Mouse (Mus musculus): ENCODE measurements around the gene Pld1.

Pld1 gene

DNA sequence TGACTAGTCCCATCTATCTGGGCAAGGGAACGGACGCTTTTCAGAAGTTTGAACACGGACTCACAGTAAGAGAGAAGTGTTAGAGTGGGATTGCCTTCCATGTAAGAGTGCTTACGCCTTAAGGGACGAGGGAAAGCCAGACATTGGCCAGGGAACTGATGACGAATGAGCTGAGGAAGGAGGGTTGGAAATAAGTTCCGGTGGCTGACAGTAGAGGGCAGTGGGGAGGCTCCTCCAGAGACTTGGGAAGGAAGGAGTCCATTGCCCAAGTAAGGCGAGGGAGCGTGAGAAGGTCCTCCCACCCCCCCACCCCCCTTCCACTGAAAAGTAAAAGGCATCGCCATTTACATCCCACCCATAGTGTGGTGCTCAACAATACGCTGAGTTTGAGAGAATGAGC is 69.2 kb downstream of the Pld1 start:
- TF ChIP-seq GATA4 (IDR thresholded peaks at IDR 0.05; ENCODE audit: insufficient replicate concordance, low read length) = no peak

DNA sequence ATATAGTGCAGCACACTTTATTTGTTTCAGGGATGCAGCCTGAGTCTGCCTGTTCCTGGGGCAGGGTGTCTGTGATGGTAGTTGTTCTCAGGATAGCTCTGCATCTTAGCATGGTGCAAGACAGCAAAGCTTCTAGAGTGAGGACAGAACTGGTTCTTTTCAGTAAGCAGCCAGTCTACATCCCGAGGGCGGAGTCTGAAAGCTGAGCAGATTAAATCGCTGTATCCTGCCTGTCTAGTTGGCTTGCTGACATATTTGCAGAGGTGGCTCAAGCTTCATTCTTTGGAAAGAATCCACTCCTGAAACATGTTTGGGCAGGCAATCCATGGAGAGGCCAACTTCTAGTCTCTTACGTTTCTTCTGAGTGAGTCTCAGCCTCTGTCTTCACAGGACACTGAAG is 69.9 kb downstream of the Pld1 start:
- TF ChIP-seq GATA4 (IDR thresholded peaks at IDR 0.05; ENCODE audit: insufficient replicate concordance, low read length) = no peak

DNA sequence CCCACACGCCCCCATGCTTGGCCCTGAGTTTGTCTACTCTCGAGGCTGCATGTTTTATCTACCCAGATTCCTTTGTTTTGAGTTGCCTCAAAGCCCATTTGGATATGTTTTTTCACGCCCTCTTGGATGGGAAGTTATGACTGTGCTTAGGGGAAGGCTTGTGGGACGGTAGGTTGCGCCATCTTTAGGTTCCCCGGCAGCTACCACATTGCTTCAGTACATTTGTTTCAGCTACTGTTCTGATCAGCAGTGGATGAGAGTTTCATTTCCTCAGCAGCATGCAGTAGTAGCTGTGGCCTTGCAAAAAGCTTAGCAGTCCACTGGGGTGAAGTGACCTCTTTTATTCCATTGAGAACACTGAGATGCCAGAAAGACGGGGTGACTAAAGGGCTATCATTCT is 73.7 kb downstream of the Pld1 start:
- no peak for TF ChIP-seq GATA4 (IDR thresholded peaks at IDR 0.05; ENCODE audit: insufficient replicate concordance, low read length)

DNA sequence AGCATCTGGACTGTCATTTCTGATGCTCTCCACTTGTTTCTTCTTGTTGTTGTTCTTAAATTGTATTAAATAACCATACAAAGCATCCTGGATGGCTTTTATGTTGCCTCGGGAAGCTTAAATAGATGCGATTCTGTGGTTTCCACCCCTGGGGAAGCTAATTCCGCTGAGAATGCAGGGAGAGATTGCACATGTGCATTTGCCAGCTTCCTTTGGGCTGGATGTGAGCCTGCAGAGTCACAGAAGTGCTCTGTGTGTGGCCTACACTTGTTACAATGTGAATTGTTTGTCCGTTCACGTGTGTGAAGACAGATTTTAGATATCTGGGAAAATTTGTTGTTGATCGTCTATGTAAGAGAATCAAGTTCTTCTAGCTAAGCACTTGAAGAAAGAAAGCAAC is 74.9 kb downstream of the Pld1 start:
- TF ChIP-seq GATA4 (IDR thresholded peaks at IDR 0.05; ENCODE audit: insufficient replicate concordance, low read length) = no peak

DNA sequence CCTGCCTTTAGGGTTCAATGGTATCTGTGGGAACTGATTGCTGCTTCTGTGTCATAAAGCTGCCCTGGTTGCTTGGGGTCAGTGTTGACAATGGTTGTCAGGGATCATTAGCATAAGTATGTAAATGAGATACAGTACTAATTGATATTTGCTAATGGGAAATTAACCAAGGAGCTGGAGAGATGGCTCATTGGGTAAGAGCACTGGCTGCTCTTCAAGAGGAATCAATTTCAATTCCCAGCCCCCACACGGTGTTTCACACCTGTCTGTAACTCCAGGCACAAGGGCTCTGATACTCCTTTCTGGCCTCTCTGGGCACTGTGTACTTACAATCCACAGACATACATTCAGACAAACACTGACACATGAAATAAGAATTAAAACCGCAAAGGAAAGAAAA is 78.5 kb downstream of the Pld1 start:
- TF ChIP-seq GATA4 (IDR thresholded peaks at IDR 0.05; ENCODE audit: insufficient replicate concordance, low read length) = no peak

DNA sequence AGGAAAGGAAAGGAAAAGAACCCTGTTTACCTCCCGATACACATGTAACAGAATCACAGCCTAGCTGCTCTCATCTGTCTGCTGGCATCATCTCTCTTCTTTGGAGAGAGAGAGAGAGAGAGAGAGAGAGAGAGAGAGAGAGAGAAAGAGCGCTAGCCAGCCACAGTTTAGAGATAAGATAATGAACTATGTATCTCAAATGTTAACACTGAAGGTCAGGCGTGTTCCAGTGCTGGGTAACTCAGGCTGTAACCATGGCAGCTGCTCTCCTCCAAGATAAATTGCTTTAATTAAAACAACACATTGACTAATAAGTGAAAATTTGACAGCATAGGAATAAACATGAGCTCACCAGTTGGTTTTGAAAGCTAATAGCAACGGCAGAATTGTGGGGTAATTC is 81.2 kb downstream of the Pld1 start:
- TF ChIP-seq GATA4 (IDR thresholded peaks at IDR 0.05; ENCODE audit: insufficient replicate concordance, low read length) = 0 out of 2 replicates have a peak, but pooled peaks have one; percentile 51

DNA sequence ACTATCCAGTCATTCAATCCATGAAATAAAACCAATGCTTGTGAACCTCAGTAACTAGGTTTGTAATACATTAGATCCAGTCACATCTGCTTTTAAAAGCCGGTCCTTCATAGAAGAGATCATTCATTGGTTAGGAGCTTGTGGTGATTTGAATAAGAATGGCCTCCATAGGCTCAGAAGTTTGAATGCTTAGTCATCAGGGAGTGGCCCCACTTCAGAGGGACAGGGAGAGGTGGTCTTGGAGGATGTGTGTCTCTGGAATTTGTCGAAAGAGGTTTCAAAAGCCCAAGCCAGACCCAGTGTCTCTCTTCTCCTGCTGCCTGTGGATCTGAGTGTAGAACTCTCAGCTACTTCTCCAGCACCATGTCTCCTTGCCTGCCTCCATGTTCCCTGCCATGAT is 81.9 kb downstream of the Pld1 start:
- no peak for TF ChIP-seq GATA4 (IDR thresholded peaks at IDR 0.05; ENCODE audit: insufficient replicate concordance, low read length)

DNA sequence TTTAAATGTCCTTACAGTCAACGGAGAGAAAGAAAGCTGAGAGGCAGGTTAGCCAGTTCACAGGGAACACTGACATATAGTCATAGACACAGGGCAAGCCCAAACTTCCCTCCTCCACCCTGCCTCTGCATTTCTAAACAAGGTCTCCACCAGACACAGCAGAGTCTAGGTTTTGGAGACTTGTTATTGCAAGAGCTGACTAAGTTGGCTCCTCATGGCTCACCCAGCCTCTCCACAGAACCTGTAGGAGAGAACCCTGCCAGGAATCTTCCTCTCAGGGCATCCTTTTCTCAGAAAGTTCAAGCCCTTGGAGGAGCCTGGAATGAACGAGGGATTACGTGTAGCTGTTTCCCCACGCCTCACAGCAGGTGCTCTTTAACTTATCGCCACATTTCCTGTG is 83.7 kb downstream of the Pld1 start:
- TF ChIP-seq GATA4 (IDR thresholded peaks at IDR 0.05; ENCODE audit: insufficient replicate concordance, low read length) = no peak

DNA sequence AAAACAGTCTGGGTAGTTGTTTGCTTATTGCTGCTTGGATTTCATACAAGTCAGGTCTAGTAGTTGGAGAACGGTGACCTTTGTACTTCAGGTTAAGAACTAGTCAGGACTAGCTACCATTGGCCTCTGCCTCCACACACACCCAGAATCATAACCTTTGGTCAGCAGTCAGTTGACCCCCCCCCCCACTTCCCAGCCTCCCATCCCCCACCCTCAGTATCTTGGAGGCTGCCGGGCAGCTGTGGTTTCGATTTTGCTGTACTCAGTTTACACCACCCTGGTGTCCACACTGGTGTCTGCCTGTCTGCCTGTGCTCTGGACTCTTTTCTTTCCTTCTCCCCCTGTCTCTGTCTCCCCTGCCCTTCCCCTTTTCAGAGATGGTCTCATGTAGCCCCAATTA is 88.4 kb downstream of the Pld1 start:
- no peak for TF ChIP-seq GATA4 (IDR thresholded peaks at IDR 0.05; ENCODE audit: insufficient replicate concordance, low read length)

DNA sequence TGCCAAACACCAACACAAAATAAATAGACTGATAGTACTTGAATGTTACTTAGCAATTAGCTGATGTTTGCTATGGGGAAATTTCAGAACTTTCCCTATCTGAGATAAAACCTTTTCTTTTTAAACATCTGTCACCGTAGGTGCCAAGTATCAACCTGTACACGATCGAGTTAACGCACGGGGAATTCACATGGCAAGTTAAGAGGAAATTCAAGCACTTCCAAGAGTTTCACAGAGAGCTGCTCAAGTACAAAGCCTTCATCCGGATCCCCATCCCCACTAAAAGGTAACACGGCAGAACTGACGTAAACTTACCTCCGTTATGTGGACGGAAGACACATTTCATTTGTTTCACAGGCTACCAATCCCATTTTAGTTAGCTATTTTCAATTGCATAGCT is 90.0 kb downstream of the Pld1 start:
- no peak for TF ChIP-seq GATA4 (IDR thresholded peaks at IDR 0.05; ENCODE audit: insufficient replicate concordance, low read length)

DNA sequence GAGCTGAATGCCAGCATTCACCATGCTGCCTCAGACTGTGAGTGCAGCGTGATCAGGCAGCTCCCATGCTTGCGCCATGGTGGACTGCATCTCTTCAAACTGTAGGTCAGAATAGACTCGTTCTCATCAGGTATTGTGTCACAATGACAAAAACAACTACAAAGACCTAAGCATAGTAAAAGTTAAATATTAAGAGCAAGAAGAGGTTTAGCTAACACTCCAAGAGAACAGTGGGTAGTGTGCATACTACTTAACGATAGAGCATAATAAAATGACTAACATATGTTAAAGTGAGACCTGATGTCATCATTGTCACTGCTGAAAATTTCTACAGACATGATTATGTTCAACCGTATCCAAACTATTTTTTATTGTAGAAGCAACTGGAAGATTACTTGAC is 92.4 kb downstream of the Pld1 start:
- no peak for TF ChIP-seq GATA4 (IDR thresholded peaks at IDR 0.05; ENCODE audit: insufficient replicate concordance, low read length)

DNA sequence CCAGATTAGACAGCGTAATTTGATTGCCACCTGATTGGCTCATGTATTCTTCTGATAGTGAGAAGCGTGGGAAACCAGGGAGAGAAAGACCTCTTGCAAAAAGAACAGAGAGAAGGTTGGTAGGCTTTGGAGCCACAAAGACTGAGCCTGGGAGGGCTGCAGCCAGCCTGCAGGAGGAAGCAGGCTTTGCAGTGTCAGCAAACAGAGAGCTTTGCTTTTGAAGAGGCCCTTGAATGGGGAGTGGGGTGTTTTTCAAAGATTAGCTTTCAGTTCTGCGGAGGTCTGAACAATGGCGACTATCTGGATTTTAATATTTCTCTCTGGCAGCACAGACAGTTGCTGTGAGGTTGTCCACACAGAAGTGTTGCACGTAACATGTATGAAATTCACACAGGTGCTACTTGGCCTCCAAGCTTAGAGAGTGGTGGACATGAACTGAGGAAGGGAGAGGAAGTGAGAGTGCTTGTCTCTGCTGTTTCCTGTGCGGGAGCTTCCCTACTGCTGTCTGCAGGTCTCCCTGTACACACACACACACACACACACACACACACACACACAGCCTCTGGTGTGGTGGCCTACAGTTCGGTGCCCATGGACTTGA is 93.2 kb downstream of the Pld1 start:
- no peak for TF ChIP-seq GATA4 (IDR thresholded peaks at IDR 0.05; ENCODE audit: insufficient replicate concordance, low read length)

DNA sequence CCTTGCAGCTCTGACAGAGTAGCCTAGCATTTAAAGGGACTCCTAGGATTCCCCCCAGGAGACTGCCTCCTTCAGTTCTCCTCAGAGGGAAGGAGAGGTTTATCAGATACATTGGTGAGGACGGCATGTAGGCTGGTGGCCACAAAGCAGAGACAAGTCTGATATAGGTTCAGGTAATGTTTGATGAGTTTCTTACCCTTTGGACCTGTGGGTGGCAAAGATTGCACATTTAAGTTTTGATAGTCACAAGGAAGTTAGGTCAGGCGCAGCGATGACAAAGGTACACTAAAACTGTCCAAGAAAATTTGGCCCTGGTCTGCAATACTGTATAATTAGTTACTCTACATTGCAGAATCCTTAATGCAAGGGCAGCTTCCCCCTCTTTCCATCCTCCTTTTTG is 95.4 kb downstream of the Pld1 start:
- no peak for TF ChIP-seq GATA4 (IDR thresholded peaks at IDR 0.05; ENCODE audit: insufficient replicate concordance, low read length)

DNA sequence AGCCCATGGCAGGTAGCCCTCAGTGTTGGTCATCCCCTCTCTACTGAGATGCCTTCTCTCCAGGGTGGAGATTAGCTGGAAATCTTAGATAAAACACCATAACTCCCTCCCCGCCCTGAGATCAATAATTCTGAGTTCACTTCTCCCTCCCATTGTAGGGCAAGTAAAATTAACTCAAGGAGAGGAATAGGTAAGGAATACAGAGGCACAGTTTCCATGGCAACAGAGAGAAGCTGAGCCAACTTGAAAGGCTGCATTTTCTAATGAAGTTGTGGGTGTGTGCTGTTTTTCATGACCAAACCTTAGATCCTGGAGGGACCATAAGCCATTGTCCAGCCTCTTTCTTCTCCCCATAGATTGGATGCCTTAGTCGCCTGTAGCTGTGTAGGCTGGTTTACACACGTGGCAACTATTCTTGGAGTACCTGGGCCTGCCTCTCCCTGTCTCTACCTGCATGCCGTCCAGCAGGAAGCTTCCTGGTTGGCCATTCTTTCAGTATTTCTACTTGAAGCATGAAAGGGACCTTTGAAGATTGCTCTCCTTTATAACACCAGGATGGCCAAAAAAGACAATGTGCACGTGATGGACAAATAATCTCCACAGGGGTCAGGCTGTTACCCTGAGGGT is 96.3 kb downstream of the Pld1 start:
- TF ChIP-seq GATA4 (IDR thresholded peaks at IDR 0.05; ENCODE audit: insufficient replicate concordance, low read length) = no peak

DNA sequence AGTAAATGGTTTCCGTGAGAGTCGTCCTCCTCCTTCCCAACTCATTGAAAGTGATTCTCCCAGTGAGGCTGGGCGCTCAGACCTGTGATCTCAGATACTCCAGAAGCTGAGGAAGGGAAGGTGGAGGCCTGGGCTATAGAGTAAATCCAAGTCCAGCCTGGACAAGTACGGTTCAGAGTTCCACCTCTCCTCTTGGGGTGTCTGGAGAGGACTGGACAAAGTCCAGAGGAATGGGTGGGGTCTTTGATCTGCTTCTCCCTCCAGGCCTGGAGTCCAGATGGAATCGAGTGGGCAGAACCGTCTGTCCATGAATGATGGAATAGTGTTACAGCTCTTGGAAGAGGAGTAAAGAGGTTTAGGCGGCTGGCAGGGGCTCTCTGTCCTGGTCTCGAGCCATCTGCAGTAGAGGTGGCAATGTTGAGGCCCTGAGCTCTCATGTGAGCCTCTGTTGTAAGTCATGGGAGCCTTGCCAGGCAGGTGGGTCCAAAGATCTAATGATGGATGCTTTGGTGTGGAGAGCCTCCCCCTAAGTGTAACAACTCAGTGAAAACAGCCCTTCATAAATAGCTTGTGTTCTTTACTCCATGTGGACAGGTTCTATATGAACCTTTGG is 98.9 kb downstream of the Pld1 start:
- TF ChIP-seq GATA4 (IDR thresholded peaks at IDR 0.05; ENCODE audit: insufficient replicate concordance, low read length) = no peak

DNA sequence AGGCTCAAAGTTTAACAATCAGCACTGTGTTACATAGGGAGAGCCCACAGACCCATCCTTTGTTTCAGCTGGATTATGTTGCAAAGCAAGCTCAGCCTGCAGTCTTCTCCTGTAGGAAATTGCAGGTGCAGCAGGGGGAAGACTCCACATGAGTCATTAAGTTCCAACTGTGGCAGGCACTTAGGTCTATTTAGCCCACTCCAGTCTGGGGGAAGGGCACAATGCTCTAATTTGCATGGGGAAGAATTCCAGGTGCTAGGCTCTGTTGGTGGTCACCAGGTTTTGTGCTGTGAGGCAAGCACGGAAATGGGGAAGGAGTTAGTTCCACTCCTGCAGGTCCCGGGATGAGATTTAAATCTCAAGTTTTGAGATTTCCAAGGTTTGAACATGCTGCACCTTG is 99.6 kb downstream of the Pld1 start:
- TF ChIP-seq GATA4 (IDR thresholded peaks at IDR 0.05; ENCODE audit: insufficient replicate concordance, low read length) = no peak

DNA sequence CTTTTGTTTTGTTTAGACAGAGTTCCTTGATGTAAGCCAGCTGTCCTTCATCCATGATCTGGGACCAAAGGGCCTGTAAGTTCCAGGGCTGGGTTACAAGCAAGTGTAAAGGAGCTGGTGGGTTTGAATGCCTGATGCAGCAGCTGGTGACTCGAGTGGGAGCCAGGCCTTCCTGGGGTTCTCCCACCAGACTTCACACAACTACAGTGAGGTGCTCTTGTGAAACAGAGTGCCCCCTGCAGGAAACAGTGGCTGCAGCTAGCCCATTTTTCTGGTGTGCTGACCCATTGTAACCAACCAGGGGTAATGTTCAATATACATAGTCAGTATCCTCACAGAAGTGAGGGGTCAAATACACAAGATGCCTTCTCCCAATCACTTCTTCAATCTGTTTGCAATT is 101.3 kb downstream of the Pld1 start:
- TF ChIP-seq GATA4 (IDR thresholded peaks at IDR 0.05; ENCODE audit: insufficient replicate concordance, low read length) = no peak

Measured in liver, adult (tissue).